Mouse (Mus musculus) intestine, embryonic 15.5 days (tissue): ENCODE results near the gene Ddx54. TPM values are rescaled to one million over a fixed set of nuclear protein-coding genes. Genes with fewer than 3 reads are reported as not detected.

Experiments
- ATAC-seq: fragments of 200-750 bp; cut with Nextera tagmentation; 2 replicates; pipeline ENCODE4 v1.8.0; 2017; ENCODE audit warnings: moderate TSS enrichment, moderate library complexity
- H3K27ac ChIP-seq: fragments of 300-500 bp; sonication (generic); 2 replicates; pipeline ENCODE4 v1.5.1; 2015; ENCODE audit warnings: mild to moderate bottlenecking, inconsistent platforms
- H3K27me3 ChIP-seq: fragments of 300-500 bp; sonication (generic); replicated peaks from 2 replicates; pipeline ENCODE4 v1.6.1; 2015; ENCODE audit warnings: inconsistent platforms
- H3K36me3 ChIP-seq: fragments of 300-500 bp; sonication (generic); 2 replicates; pipeline ENCODE4 v1.6.1; 2015; ENCODE audit warnings: inconsistent platforms
- H3K4me1 ChIP-seq: fragments of 300-500 bp; sonication (generic); replicated peaks from 2 replicates; pipeline ENCODE4 v1.6.1; 2015; ENCODE audit warnings: inconsistent platforms
- H3K4me2 ChIP-seq: fragments of 300-500 bp; sonication (generic); replicated peaks from 2 replicates; pipeline ENCODE4 v1.6.1; 2015; ENCODE audit warnings: mild to moderate bottlenecking, inconsistent platforms
- H3K4me3 ChIP-seq: fragments of 300-500 bp; sonication (generic); replicated peaks from 2 replicates; pipeline ENCODE4 v1.5.1; 2015; ENCODE audit warnings: inconsistent platforms
- H3K9ac ChIP-seq: fragments of 300-500 bp; sonication (generic); 2 replicates; pipeline ENCODE4 v1.6.1; 2015; ENCODE audit warnings: inconsistent platforms
- H3K9me3 ChIP-seq: fragments of 300-500 bp; sonication (generic); 2 replicates; pipeline ENCODE4 v1.6.1; 2016; ENCODE audit warnings: inconsistent platforms
- WGBS: fragments of 180-500 bp; shearing (Covaris S2); methylation state at CpG from one replicate; pipeline ENCODE4 v1.1.7; 2015; 5-methylcytosine and 5-hydroxymethylcytosine counted together
- polyA plus RNA-seq: library from polyadenylated mRNA; unstranded; fragments of >200 nt; fragmentation: Nextera tagmentation; extraction: Ambion mirVana; gene quantifications from 2 replicates; pipeline ENCODE4 v1.2.1, GENCODE M21; 2015

Ddx54 gene
- polyA plus RNA-seq, 1 experiment from 2014 or later = 47.5 TPM

DNA sequence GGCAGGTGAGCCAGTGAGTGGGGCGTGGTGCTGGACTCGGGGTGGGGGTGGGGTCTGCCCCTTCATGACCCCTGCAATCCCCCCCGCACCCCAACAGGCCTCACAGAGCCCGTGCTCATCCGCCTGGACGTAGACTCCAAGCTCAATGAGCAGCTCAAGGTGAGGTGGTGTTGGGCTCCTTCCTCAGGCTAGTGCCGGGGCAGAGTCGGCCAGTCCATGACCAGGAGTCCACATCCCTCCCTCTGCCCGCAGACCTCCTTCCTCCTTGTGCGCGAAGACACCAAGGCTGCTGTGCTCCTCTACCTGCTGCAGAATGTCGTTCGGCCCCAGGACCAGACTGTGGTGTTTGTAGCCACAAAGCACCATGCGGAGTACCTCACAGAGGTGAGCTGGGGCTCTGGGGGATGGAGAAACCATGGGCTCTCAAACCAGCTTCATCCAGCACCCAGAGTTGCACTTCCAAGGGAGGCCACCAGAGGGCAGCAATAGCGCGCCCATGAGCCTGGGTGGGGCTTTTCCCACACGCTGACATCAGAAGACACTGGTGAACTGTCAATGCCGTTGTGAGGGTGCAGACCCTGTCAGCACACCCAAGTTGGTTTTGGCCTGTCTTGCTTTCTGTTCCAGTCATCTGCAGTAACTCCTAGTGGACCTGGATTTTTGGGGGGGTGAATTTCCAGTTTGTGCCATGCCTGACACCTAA, 8.0 kb downstream of the Ddx54 start:
- H3K9ac ChIP-seq = no peak overlapping the region
- peak; percentile 23 for ATAC-seq

GRCm38 (mm10) chr5:120621078-120621765, 8.7 kb downstream of the Ddx54 start:
- Histone ChIP-seq H3K4me3 (no peak overlapping the region), H3K4me2 (no peak overlapping the region), H3K9me3 (no peaks in the 10 kb centered on the region), H3K9ac (no peak overlapping the region), H3K27ac (no peak overlapping the region), H3K4me1 (no peaks in the 10 kb centered on the region; the same call in 1 of the 2 replicates), H3K36me3 (peaks cover 65% of the 10 kb centered on the region), H3K27me3 (no peaks in the 10 kb centered on the region)
- no peak; the same call in 1 of the 2 replicates for ATAC-seq
- WGBS = 91% methylated on average over 23 of the region's 23 CpGs

More for the DNA sequence above, 8.0 kb downstream of the Ddx54 start:
- Histone ChIP-seq H3K9me3 (no peaks in the 10 kb centered on the region), H3K4me3 (no peak overlapping the region), H3K27ac (no peak overlapping the region), H3K27me3 (no peaks in the 10 kb centered on the region), H3K36me3 (peaks cover 67% of the 10 kb centered on the region), H3K4me1 (no peaks in the 10 kb centered on the region; the same call in 1 of the 2 replicates), H3K4me2 (no peak overlapping the region)
- 70% methylated on average over 18 of the region's 18 CpGs for WGBS

- peaks cover 68% of the 10 kb centered on the region for H3K36me3 ChIP-seq
- no peak for ATAC-seq
- no peak overlapping the region for H3K9ac ChIP-seq
- H3K4me2 ChIP-seq = no peak overlapping the region
- H3K4me1 ChIP-seq = no peaks in the 10 kb centered on the region; the same call in 1 of the 2 replicates
- no peaks in the 10 kb centered on the region for H3K9me3 ChIP-seq
- no peak overlapping the region for H3K27ac ChIP-seq
- no peaks in the 10 kb centered on the region for H3K27me3 ChIP-seq
- no peak overlapping the region for H3K4me3 ChIP-seq
- WGBS = 89% methylated on average over 10 of the region's 10 CpGs
These were observed 9.3 kb downstream of the Ddx54 start for GRCm38 (mm10) chr5:120621846-120622197.

DNA sequence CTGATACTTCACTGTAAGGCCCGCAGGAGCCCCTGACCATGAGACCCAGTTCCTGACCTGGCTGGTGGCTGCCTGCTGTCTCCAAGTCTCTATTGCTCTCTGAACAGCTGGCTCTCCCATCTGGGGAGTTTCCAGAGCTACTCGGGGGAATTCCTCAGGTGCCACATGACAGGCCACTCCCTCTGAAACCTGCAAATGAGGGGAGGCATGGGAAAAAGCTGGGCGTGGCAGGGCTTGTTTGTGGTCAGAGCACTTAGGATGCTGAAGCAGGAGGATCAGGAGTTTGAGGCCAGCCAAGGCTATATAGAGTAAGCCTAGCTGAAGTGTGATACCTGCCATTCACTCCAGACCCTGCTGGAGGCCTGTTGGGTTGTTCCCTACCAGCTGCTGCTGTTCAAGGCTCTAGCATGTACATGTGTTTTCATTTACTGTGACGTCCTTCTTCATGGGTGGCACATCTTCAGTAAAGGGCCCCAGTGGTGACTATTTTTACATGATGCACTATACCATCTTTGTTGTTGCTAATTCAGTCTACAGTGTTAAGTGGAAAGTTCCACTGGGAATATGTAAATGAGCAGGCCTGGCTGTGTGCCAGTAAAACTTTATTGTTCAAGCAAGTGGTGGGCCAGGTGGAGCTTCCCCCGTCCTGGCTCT, 9.8 kb downstream of the Ddx54 start:
- WGBS = 70% methylated on average over 5 of the region's 5 CpGs
- Histone ChIP-seq H3K4me3 (no peak overlapping the region), H3K27me3 (no peaks in the 10 kb centered on the region), H3K36me3 (peaks cover 71% of the 10 kb centered on the region), H3K9ac (no peak overlapping the region), H3K4me1 (no peaks in the 10 kb centered on the region; the same call in 1 of the 2 replicates), H3K9me3 (no peaks in the 10 kb centered on the region), H3K4me2 (no peak overlapping the region), H3K27ac (no peak overlapping the region)
- ATAC-seq = no peak

GRCm38 (mm10) chr5:120624427-120624826, 11.9 kb downstream of the Ddx54 start:
- H3K27me3 ChIP-seq = no peaks in the 10 kb centered on the region
- no peak overlapping the region for H3K27ac ChIP-seq
- H3K9me3 ChIP-seq = no peaks in the 10 kb centered on the region
- H3K9ac ChIP-seq = no peak overlapping the region
- H3K4me1 ChIP-seq = peaks cover 2% of the 10 kb centered on the region; the same call in 1 of the 2 replicates
- 89% methylated on average over 10 of the region's 10 CpGs for WGBS
- H3K4me3 ChIP-seq = no peak overlapping the region
- H3K36me3 ChIP-seq = peaks cover 63% of the 10 kb centered on the region
- H3K4me2 ChIP-seq = no peak overlapping the region
- no peak for ATAC-seq

GRCm38 (mm10) chr5:120626399-120626798, 13.9 kb downstream of the Ddx54 start:
- WGBS = 47% methylated on average over 17 of the region's 19 CpGs
- Histone ChIP-seq H3K4me1 (peaks cover 6% of the 10 kb centered on the region; the same call in 1 of the 2 replicates), H3K9me3 (no peaks in the 10 kb centered on the region), H3K27ac (no peak overlapping the region), H3K4me3 (no peak overlapping the region), H3K36me3 (peaks cover 49% of the 10 kb centered on the region), H3K27me3 (0 out of 2 replicates have a peak, but pooled peaks cover 4% of the 10 kb centered on the region), H3K4me2 (no peak overlapping the region), H3K9ac (no peak overlapping the region)
- peak; percentile 62 for ATAC-seq

- H3K4me1 ChIP-seq = 0 out of 2 replicates have a peak, but pooled peaks cover 6% of the 10 kb centered on the region
- peaks cover 39% of the 10 kb centered on the region for H3K36me3 ChIP-seq
- no peak overlapping the region for H3K9ac ChIP-seq
- H3K27me3 ChIP-seq = peaks cover 7% of the 10 kb centered on the region; the same call in 1 of the 2 replicates
- no peak overlapping the region for H3K27ac ChIP-seq
- H3K9me3 ChIP-seq = no peaks in the 10 kb centered on the region
- no peak overlapping the region for H3K4me3 ChIP-seq
- ATAC-seq = no peak
- 90% methylated on average over 15 of the region's 15 CpGs for WGBS
- no peak overlapping the region for H3K4me2 ChIP-seq
These were observed 15.2 kb downstream of the Ddx54 start for GRCm38 (mm10) chr5:120627515-120628300.

- 0 out of 2 replicates have a peak, but pooled peaks cover 6% of the 10 kb centered on the region for H3K4me1 ChIP-seq
- H3K27me3 ChIP-seq = peaks cover 7% of the 10 kb centered on the region; the same call in 1 of the 2 replicates
- WGBS = 53% methylated on average over 7 of the region's 7 CpGs
- no peaks in the 10 kb centered on the region for H3K9me3 ChIP-seq
- H3K9ac ChIP-seq = no peak overlapping the region
- ATAC-seq = 0 out of 2 replicates have a peak, but pooled peaks have one; percentile 11
- no peak overlapping the region for H3K4me3 ChIP-seq
- no peak overlapping the region for H3K4me2 ChIP-seq
- peaks cover 31% of the 10 kb centered on the region for H3K36me3 ChIP-seq
- no peak overlapping the region for H3K27ac ChIP-seq
These were observed 16.1 kb downstream of the Ddx54 start for GRCm38 (mm10) chr5:120628624-120629023.

- Histone ChIP-seq H3K36me3 (peaks cover 11% of the 10 kb centered on the region; the same call in 1 of the 2 replicates), H3K27ac (no peak overlapping the region), H3K4me2 (peak overlapping the region; percentile 42), H3K9ac (no peak overlapping the region), H3K9me3 (no peaks in the 10 kb centered on the region), H3K4me3 (no peak overlapping the region), H3K27me3 (peaks cover 7% of the 10 kb centered on the region; the same call in 1 of the 2 replicates), H3K4me1 (0 out of 2 replicates have a peak, but pooled peaks cover 6% of the 10 kb centered on the region)
- WGBS = 8% methylated on average over 29 of the region's 29 CpGs
- ATAC-seq = no peak
These were observed 18.6 kb downstream of the Ddx54 start for GRCm38 (mm10) chr5:120631128-120631527.

- Histone ChIP-seq H3K27ac (no peak overlapping the region), H3K4me3 (no peak overlapping the region), H3K4me2 (no peak overlapping the region), H3K27me3 (peaks cover 7% of the 10 kb centered on the region; the same call in 1 of the 2 replicates), H3K36me3 (peaks cover 8% of the 10 kb centered on the region; the same call in 1 of the 2 replicates), H3K9ac (no peak overlapping the region), H3K4me1 (0 out of 2 replicates have a peak, but pooled peaks cover 6% of the 10 kb centered on the region), H3K9me3 (no peaks in the 10 kb centered on the region)
- ATAC-seq = no peak
- 92% methylated on average over 5 of the region's 5 CpGs for WGBS
These were observed 19.4 kb downstream of the Ddx54 start for GRCm38 (mm10) chr5:120631892-120632291.

DNA sequence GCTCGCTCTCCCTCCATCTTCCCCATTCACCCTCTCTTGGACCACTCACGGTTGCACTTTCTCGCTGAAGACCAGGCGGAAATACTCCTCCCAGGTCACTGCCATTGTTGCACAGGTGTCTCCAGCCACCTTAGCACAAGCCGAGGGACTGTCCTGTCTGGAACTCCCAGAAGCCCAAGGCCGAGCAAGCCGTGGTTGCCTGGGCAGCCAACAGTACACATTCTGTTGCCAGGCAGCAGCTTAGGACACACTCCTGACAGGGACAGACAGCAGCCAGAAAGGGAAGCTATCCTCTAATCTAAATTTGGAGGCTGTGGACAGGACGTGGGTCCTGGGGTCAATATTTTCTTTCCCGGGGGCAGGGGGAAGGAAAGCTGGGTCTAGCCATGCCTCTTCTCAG, 21.6 kb downstream of the Ddx54 start, which contains the start of gene Cfap73:
Gene Cfap73, minus strand, starts transcription at position 105 of the 400 bp plus-strand sequence.
- H3K9ac ChIP-seq = no peak within 1 kb of the TSS
- ATAC-seq = no peak
- 44% methylated on average over 9 of the region's 9 CpGs for WGBS
- no peak within 1 kb of the TSS for H3K4me3 ChIP-seq
- 0 out of 2 replicates have a peak, but pooled peaks cover 4% of the 10 kb centered on the region for H3K4me1 ChIP-seq
- H3K36me3 ChIP-seq = no peaks in the 10 kb centered on the region
- H3K4me2 ChIP-seq = no peak within 1 kb of the TSS
- H3K27me3 ChIP-seq = peaks cover 7% of the 10 kb centered on the region; the same call in 1 of the 2 replicates
- H3K27ac ChIP-seq = no peak within 1 kb of the TSS
- no peaks in the 10 kb centered on the region for H3K9me3 ChIP-seq
